In the genomic region with DNA sequence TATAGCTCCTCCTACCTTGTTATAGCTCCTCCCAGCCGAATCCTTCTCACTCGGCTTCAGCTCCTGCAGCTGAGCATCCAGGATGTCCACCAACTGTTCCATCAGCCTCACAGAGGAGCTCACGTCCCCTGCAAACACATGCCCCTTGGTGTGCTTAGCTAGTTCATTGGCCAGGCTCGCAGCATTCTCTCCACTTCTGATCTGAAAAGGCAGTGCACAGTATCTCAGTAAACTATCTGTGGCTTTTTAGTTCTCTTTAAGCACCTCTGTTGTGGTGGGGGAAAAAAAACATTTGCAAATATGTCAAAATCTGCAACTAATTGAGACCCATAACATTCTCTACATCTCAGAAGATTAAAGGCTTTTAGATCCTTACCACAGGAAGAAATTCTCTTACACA, we compare ENCODE assay signal across 21 mouse cellular contexts.
DNase-seq lines count a peak whose midpoint lies in the region; ATAC-seq lines count a peak whose summit lies in the region.
"Had no signal": no experiment of that assay in that cellular context is flagged by ENCODE, and none has a peak within 500 bp of the region (broad histone marks: within the 10 kb centered on the region; RNA-seq: fewer than 3 reads in every experiment).

No protein-coding gene starts in this region.

- peak; percentile 43 for ATAC-seq in activated CD4-positive, CD25-positive, alpha-beta regulatory T cell, adult 4 months
- ATAC-seq: forebrain, embryonic 13.5 days; inflammation-experienced regulatory T-cells, adult 6 months had no signal

- peak; percentile 3 for DNase-seq in testis, postnatal 14 days (ENCODE audit: low spot score)
- DNase-seq in testis, postnatal 10 days (ENCODE audit: low spot score), result no peak
- peak; percentile 69 for DNase-seq in thymus, postnatal 0 days (ENCODE audit: low spot score)
- no peak for DNase-seq in cerebellum, postnatal 36 days
- DNase-seq in left cerebral cortex, postnatal 14 days (ENCODE audit: low spot score in 2 of 2), result no peak
- DNase-seq in embryo, embryonic 10 days (ENCODE audit: low spot score), result no peak
- DNase-seq: adrenal gland, adult 2 months; adrenal gland, postnatal 36 days; cerebellum, adult 18-20 months; cerebellum, postnatal 10 days; gastrocnemius, postnatal 10 days; heart, postnatal 14 days; kidney, adult 11 months; kidney, postnatal 36 days; layer of hippocampus, postnatal 36 days; lung, postnatal 36 days; retina, postnatal 1 day; right cerebral cortex, postnatal 25 days had no signal

- intact Hi-C loops in left cerebral cortex, postnatal 14 days (cut with DNase I), result no loop called here

Comparison
In these comparisons a context has a peak if more than half of its experiments do, and no peak if none do; other contexts are left out.
1. DNase-seq: peak in testis, postnatal 14 days (single experiment) and thymus, postnatal 0 days (single experiment); none in testis, postnatal 10 days (single experiment), cerebellum, postnatal 36 days (0 of 2), left cerebral cortex, postnatal 14 days (0 of 2) and embryo, embryonic 10 days (single experiment).